Mouse (Mus musculus) CD4-positive, CD25-positive, alpha-beta regulatory T cell, adult 9 weeks (primary cell): ENCODE measurements around the gene Acaa1b. TPM values are rescaled to one million over a fixed set of nuclear protein-coding genes. Genes with fewer than 3 reads are reported as not detected.

Experiments used
- polyA plus RNA-seq: library from polyadenylated mRNA; unstranded; fragments of 100-300 nt; shearing (Covaris generic); gene quantifications from one replicate; pipeline ENCODE4 v1.2.1, GENCODE M21; 2017

Gene Acaa1b
- not detected for polyA plus RNA-seq

DNA sequence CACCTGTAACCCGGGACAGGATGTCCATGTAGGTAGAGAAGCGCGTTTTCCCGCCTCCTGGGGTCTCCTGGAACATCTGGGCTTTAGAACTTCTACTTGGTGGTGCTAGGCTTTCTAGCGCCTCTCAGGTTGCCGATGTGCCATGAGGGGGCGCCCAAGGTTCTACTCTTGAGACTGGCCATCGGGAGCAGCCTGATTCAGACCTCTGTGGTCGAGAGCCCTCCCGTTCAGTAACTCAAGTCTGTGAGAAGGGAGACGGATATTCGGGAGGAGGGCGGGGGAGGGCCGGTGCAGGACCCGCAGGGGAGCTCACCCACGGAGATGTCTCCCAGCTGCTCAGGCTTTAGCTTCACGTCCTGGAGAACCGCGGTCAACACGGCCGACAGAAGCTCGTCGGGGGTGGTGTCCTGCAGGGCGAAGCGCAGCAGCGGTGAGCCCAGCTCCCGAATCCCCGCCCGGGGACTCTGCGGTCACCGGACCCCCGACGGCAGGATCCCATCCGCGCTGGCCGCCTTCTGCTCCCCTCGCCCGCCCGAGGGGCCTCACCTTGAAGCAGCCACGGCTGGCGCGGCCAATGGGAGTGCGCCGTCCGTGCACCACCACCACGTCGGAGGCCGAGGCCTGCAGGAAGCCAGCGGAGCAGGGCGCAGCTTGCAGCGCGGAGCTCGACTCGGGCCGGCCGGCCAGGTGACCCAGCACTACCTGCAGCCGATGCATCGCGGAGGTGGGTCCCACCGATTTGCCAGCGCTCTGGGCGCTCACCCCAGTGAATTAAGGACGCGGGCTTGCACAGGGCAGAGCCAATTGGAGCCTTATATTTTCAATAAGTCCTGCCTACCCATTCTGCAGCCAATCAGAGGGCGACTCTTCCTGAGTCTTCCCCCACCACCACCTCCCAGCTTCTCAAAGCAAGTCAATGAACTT, at the start of gene Acaa1b:
Acaa1b (minus strand) TSS at position 816 of the 924 bp plus-strand sequence.

DNA sequence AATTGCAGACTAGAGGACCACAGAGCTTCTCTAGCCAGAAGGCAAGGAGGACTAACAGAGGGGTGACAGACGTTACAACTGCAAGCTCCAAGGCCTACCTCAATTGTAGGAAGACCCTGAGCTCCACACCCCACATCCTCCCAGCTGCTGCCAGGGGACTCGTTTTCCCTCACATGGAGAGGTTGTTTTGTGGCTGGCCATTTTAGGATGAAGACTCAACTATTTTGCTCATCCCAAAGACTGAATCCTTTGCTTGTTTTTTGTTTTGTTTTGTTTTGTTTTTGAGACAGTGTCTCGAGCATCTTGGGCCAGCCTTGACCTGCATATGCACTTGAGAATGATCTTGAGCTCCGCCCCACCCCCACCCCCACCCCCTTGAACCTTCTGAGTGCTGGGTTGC, 2.0 kb upstream of the Acaa1b start, which contains the start of gene Gm47289:
Gm47289 (plus strand) TSS at position 301 of the 400 bp plus-strand sequence.

DNA sequence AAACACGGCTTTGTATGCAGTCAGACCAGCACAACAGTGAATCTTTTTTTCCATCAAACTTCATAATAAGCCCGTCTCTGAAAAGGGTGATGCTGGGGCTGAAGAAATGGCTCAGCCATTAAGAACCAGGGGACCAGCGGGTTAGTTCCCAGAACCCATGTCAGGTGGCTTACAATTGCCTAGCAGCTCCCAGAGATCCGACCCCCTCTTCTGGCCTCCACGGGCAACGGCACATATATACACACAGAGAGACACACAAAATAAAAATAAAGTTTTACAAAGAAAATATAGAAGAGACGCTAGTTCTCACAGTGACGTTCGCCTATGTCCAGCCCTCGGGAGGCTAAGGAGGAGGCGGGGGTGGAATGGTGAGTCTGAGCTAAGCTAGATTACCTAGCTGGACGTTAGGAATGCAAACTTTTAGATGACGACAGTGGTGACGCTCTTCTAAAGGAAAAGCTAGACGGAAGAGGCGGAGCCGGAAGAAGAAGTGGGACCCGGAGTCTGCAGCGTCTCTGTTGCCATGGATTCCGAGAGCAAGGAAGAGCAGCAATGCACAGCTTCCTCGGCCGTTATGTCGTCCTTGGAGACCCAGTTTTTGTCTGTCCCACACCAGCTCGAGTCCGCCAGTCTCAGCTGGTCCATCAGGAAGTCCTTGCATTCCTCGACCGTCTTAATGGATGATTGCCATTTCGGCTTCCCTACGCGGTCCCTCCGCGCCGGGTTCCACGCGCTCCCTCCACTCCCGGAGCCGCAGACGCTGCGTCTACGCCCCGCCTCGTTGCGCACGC, 54.7 kb downstream of the Acaa1b start, which contains the start of gene Dlec1:
Dlec1 (plus strand) TSS at position 487 of the 791 bp plus-strand sequence.

Other genes with a start within 250 kb of the Acaa1b start
- gene Ctdspl, start 230.6 kb downstream of the Acaa1b start, polyA plus RNA-seq: 0.45 TPM
- gene Vill, start 104.3 kb downstream of the Acaa1b start, polyA plus RNA-seq: 30.6 TPM
- 3.3 TPM for gene Plcd1, start 63.6 kb downstream of the Acaa1b start, polyA plus RNA-seq
- gene Dlec1, start 54.6 kb downstream of the Acaa1b start, polyA plus RNA-seq: 0.65 TPM
- not detected for gene Gm47289, start 2.1 kb upstream of the Acaa1b start, polyA plus RNA-seq
- not detected for gene Slc22a13, start 52.0 kb upstream of the Acaa1b start, polyA plus RNA-seq
- gene Oxsr1, start 165.3 kb upstream of the Acaa1b start, polyA plus RNA-seq: 5.0 TPM
- gene Acaa1a, start 182.6 kb upstream of the Acaa1b start, polyA plus RNA-seq: 40.7 TPM
- 111 TPM for gene Myd88, start 184.3 kb upstream of the Acaa1b start, polyA plus RNA-seq
- gene Xylb, start 200.3 kb upstream of the Acaa1b start, polyA plus RNA-seq: 0.48 TPM
- gene Slc22a14, start 208.5 kb upstream of the Acaa1b start, polyA plus RNA-seq: not detected
- gene Acvr2b, start 245.0 kb upstream of the Acaa1b start, polyA plus RNA-seq: not detected